In genomic region chr9:41861136-41861535, GRCm38 (mm10) we compare ENCODE assay signal across 8 mouse cellular contexts.
DNase-seq lines count a peak whose midpoint lies in the region; ATAC-seq lines count a peak whose summit lies in the region.
"Had no signal": no experiment of that assay in that cellular context is flagged by ENCODE, and none has a peak within 500 bp of the region (broad histone marks: within the 10 kb centered on the region; RNA-seq: fewer than 3 reads in every experiment).

No protein-coding gene starts in this region.

- DNase-seq in lung, postnatal 36 days, result no peak
- no peak for DNase-seq in adrenal gland, adult 2 months
- no peak for DNase-seq in cerebellum, adult 9-11 months
- DNase-seq in adrenal gland, adult (ENCODE audit: inconsistent age in 2 of 2, low spot score in 1 of 2), result no peak

- H3K4me3 ChIP-seq in lung, embryonic 15.5 days, result no peak overlapping the region
- no peak overlapping the region for H3K4me3 ChIP-seq in forebrain, embryonic 16.5 days (replicated peaks; ENCODE audit: low read length)
- no peak overlapping the region for H3K4me3 ChIP-seq in limb, embryonic 15.5 days

- ATAC-seq in lung, embryonic 15.5 days (ENCODE audit: borderline replicate concordance, extremely low read depth, low FRiP score, low TSS enrichment), result no peak
- ATAC-seq in forebrain, embryonic 16.5 days, result peak; percentile 41; the same call in 1 of the 2 replicates
- peak; percentile 17; the same call in 1 of the 2 replicates for ATAC-seq in limb, embryonic 15.5 days (ENCODE audit: insufficient number of reproducible peaks, low FRiP score, low TSS enrichment, low read depth)
- ATAC-seq: Patski had no signal

- H3K4me2 ChIP-seq in lung, embryonic 15.5 days, result peak overlapping the region; percentile 32
- peak overlapping the region; percentile 20; the same call in 1 of the 2 replicates for H3K4me2 ChIP-seq in forebrain, embryonic 16.5 days (ENCODE audit: low read length)
- peak overlapping the region; percentile 24 for H3K4me2 ChIP-seq in limb, embryonic 15.5 days

- H3K27me3 ChIP-seq in lung, embryonic 15.5 days, result no peaks in the 10 kb centered on the region
- no peaks in the 10 kb centered on the region for H3K27me3 ChIP-seq in forebrain, embryonic 16.5 days (replicated peaks; ENCODE audit: control insufficient read depth, insufficient read depth, low read length)
- no peaks in the 10 kb centered on the region for H3K27me3 ChIP-seq in limb, embryonic 15.5 days
- H3K27me3 ChIP-seq: Patski had no signal

- peak overlapping the region; percentile 43 for H3K27ac ChIP-seq in lung, embryonic 15.5 days
- H3K27ac ChIP-seq in forebrain, embryonic 16.5 days (ENCODE audit: low read length), result peak overlapping the region; percentile 78
- peak overlapping the region; percentile 86 for H3K27ac ChIP-seq in limb, embryonic 15.5 days

- no peaks in the 10 kb centered on the region for H3K36me3 ChIP-seq in lung, embryonic 15.5 days
- H3K36me3 ChIP-seq in forebrain, embryonic 16.5 days (ENCODE audit: control insufficient read depth, insufficient read depth), result no peaks in the 10 kb centered on the region
- no peaks in the 10 kb centered on the region for H3K36me3 ChIP-seq in limb, embryonic 15.5 days

- H3K4me1 ChIP-seq in lung, embryonic 15.5 days, result peaks cover 24% of the 10 kb centered on the region
- H3K4me1 ChIP-seq in forebrain, embryonic 16.5 days (replicated peaks; ENCODE audit: control insufficient read depth, insufficient read depth, low read length), result peaks cover 28% of the 10 kb centered on the region
- peaks cover 39% of the 10 kb centered on the region for H3K4me1 ChIP-seq in limb, embryonic 15.5 days

- 23% methylated on average over 5 of the region's 5 CpGs for WGBS in lung, embryonic 15.5 days
- 24% methylated on average over 5 of the region's 5 CpGs for WGBS in forebrain, embryonic 16.5 days
- WGBS in limb, embryonic 15.5 days, result 15% methylated on average over 5 of the region's 5 CpGs

- no peaks in the 10 kb centered on the region for H3K9me3 ChIP-seq in lung, embryonic 15.5 days
- H3K9me3 ChIP-seq in forebrain, embryonic 16.5 days (ENCODE audit: control insufficient read depth, low read length), result no peaks in the 10 kb centered on the region
- no peaks in the 10 kb centered on the region for H3K9me3 ChIP-seq in limb, embryonic 15.5 days

- no peak overlapping the region for H3K9ac ChIP-seq in lung, embryonic 15.5 days
- H3K9ac ChIP-seq in forebrain, embryonic 16.5 days (replicated peaks; ENCODE audit: low read depth, low read length), result 0 out of 2 replicates have a peak overlapping the region, but pooled peaks have one; percentile 16
- H3K9ac ChIP-seq in limb, embryonic 15.5 days, result no peak overlapping the region
